In genomic region chr4:81969621-81970115, GRCm38 (mm10) we compare ENCODE assay signal across 9 mouse cellular contexts.
"Had no signal": no experiment of that assay in that cellular context is flagged by ENCODE, and none has a peak within 500 bp of the region (broad histone marks: within the 10 kb centered on the region; RNA-seq: fewer than 3 reads in every experiment).

No protein-coding gene starts in this region.

- DNase-seq: kidney, adult 8-10 months; kidney, postnatal 10 days; kidney, postnatal 36 days; layer of hippocampus, postnatal 36 days; liver; lung, adult 2 months; right cerebral cortex, postnatal 25 days; spleen, adult 18-20 months; thymus, postnatal 36 days had no signal
